Mouse (Mus musculus): ENCODE measurements around the gene Guca2a. TPM values are rescaled to one million over a fixed set of nuclear protein-coding genes. Genes with fewer than 3 reads are reported as not detected.

The Guca2a gene
- not detected in 2 replicates for polyA plus RNA-seq (2012; ENCODE audit: insufficient read depth, low replicate concordance)

DNA sequence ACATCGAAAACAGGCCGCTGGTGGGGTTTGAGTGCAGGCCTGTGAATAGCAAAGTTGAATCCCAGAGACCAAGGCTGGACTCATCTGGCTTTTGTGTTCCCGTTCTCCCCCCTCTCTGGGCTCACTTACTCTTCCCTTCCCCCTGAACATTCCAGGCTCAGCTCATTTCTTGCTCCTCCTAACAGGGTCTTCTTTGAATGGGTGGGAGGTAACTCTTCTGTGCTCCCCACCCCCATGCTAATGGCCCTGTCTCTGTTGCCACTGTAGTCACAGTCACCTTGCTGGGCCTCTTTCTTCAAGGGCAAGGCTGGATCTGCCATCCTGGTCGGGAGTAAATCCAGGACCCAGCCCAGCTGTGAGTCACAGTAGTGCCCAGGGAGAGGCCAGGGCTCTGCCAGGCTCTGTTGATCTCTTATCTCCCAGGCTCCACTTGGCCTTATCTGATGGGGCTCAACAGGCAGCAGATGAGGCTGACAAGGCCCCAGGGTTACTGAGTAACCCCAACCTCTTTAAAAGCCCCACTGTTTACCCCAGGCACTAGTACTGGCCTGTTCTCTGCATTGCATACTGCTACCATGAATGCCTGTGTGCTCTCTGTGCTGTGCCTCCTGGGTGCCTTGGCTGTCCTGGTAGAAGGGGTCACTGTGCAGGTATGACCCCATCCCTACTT, at the start of gene Guca2a:
TSS of gene Guca2a (plus strand) at position 529 of the 670 bp plus-strand sequence.
- Histone ChIP-seq H3K4me3 (replicated peaks) (peak within 1 kb of the TSS; percentile 1), H3K36me3 (replicated peaks; ENCODE audit: low read length) (peaks cover 12% of the 10 kb centered on the region), H3K27me3 (replicated peaks) (peaks cover 48% of the 10 kb centered on the region), H3K9me3 (peaks cover 2% of the 10 kb centered on the region; the same call in 1 of the 2 replicates), H3K4me1 (peaks cover 39% of the 10 kb centered on the region)
- TF ChIP-seq FLI1 (IDR thresholded peaks at IDR 0.05; ENCODE audit: low read length) (no peak), GATA1 (IDR thresholded peaks at IDR 0.05; ENCODE audit: borderline replicate concordance, low read length) (no peak)

GRCm38 (mm10) chr4:119588037-119588436, 49.5 kb upstream of the Guca2a start:
- H3K36me3 ChIP-seq (replicated peaks; ENCODE audit: low read length): peaks cover 28% of the 10 kb centered on the region
- no peak overlapping the region for H3K4me3 ChIP-seq (replicated peaks)
- H3K9me3 ChIP-seq: no peaks in the 10 kb centered on the region
- no peak for TF ChIP-seq GATA1 (IDR thresholded peaks at IDR 0.05; ENCODE audit: borderline replicate concordance, low read length)
- TF ChIP-seq FLI1 (IDR thresholded peaks at IDR 0.05; ENCODE audit: low read length): no peak
- H3K27me3 ChIP-seq (replicated peaks): no peaks in the 10 kb centered on the region
- peaks cover 6% of the 10 kb centered on the region; the same call in 1 of the 2 replicates for H3K4me1 ChIP-seq

DNA sequence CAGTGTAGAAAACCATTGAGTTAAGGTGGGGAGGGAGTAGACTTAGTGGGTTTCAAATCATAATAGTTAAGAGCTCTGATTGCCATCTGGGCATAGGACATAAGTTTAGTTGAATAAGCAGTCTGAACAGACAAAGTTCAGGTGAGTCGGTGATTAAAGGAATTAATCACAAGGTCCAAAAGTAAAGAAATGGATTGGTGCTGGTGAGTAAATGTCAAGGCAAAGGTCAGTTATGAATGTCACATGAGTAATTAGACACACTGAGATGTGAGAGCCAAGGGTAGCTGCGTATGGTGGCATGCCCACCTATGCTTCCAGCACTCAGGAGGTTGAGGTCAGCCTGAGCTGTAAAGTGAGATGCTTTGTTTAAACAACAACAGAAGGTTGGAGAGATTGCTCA, 48.1 kb upstream of the Guca2a start:
- peaks cover 28% of the 10 kb centered on the region for H3K36me3 ChIP-seq (replicated peaks; ENCODE audit: low read length)
- H3K4me1 ChIP-seq: peaks cover 6% of the 10 kb centered on the region; the same call in 1 of the 2 replicates
- TF ChIP-seq GATA1 (IDR thresholded peaks at IDR 0.05; ENCODE audit: borderline replicate concordance, low read length) (no peak), FLI1 (IDR thresholded peaks at IDR 0.05; ENCODE audit: low read length) (no peak)
- H3K4me3 ChIP-seq (replicated peaks): no peak overlapping the region
- H3K9me3 ChIP-seq: no peaks in the 10 kb centered on the region
- H3K27me3 ChIP-seq (replicated peaks): no peaks in the 10 kb centered on the region

- Histone ChIP-seq H3K36me3 (replicated peaks; ENCODE audit: low read length) (peaks cover 28% of the 10 kb centered on the region), H3K4me3 (replicated peaks) (no peak overlapping the region), H3K27me3 (replicated peaks) (no peaks in the 10 kb centered on the region), H3K4me1 (peaks cover 6% of the 10 kb centered on the region; the same call in 1 of the 2 replicates), H3K9me3 (no peaks in the 10 kb centered on the region)
- no peak for TF ChIP-seq FLI1 (IDR thresholded peaks at IDR 0.05; ENCODE audit: low read length)
- TF ChIP-seq GATA1 (IDR thresholded peaks at IDR 0.05; ENCODE audit: borderline replicate concordance, low read length): no peak
Measured at GRCm38 (mm10) chr4:119590027-119590426, 47.5 kb upstream of the Guca2a start.

GRCm38 (mm10) chr4:119592479-119592878, 45.0 kb upstream of the Guca2a start:
- Histone ChIP-seq H3K4me3 (replicated peaks) (no peak overlapping the region), H3K27me3 (replicated peaks) (no peaks in the 10 kb centered on the region), H3K9me3 (no peaks in the 10 kb centered on the region), H3K4me1 (peaks cover 6% of the 10 kb centered on the region; the same call in 1 of the 2 replicates), H3K36me3 (replicated peaks; ENCODE audit: low read length) (peaks cover 13% of the 10 kb centered on the region)
- TF ChIP-seq GATA1 (IDR thresholded peaks at IDR 0.05; ENCODE audit: borderline replicate concordance, low read length) (no peak), FLI1 (IDR thresholded peaks at IDR 0.05; ENCODE audit: low read length) (no peak)

DNA sequence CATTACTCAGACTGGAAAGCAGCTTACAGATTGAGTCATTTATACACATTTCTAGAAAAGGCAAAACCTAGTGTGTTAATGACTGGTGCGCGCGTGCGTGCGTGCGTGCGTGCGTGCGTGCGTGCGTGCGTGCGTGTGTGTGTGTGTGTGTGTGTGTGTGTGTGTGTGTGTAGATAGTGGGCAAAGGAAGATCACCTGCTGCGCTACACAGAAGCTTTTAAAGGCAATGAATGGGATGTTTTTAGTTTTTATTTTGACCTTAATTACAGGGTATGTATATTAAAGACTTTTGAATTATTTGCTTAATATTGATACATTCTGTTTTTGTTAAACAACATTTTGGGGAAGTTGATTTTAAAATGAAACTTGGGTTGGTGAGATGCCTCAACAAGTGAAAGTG, 43.2 kb upstream of the Guca2a start:
- H3K27me3 ChIP-seq (replicated peaks): no peaks in the 10 kb centered on the region

GRCm38 (mm10) chr4:119599605-119600004, 37.9 kb upstream of the Guca2a start:
- Histone ChIP-seq H3K9me3 (no peaks in the 10 kb centered on the region), H3K4me1 (peaks cover 4% of the 10 kb centered on the region; the same call in 1 of the 2 replicates), H3K4me3 (replicated peaks) (no peak overlapping the region), H3K27me3 (replicated peaks) (no peaks in the 10 kb centered on the region), H3K36me3 (replicated peaks; ENCODE audit: low read length) (peaks cover 26% of the 10 kb centered on the region)
- TF ChIP-seq GATA1 (IDR thresholded peaks at IDR 0.05; ENCODE audit: borderline replicate concordance, low read length): no peak
- no peak for TF ChIP-seq FLI1 (IDR thresholded peaks at IDR 0.05; ENCODE audit: low read length)

More for the DNA sequence above, 43.2 kb upstream of the Guca2a start:
- Histone ChIP-seq H3K36me3 (replicated peaks; ENCODE audit: low read length) (peaks cover 5% of the 10 kb centered on the region), H3K4me3 (replicated peaks) (no peak overlapping the region), H3K4me1 (peaks cover 6% of the 10 kb centered on the region; the same call in 1 of the 2 replicates), H3K9me3 (no peaks in the 10 kb centered on the region)
- TF ChIP-seq GATA1 (IDR thresholded peaks at IDR 0.05; ENCODE audit: borderline replicate concordance, low read length) (no peak), FLI1 (IDR thresholded peaks at IDR 0.05; ENCODE audit: low read length) (no peak)

DNA sequence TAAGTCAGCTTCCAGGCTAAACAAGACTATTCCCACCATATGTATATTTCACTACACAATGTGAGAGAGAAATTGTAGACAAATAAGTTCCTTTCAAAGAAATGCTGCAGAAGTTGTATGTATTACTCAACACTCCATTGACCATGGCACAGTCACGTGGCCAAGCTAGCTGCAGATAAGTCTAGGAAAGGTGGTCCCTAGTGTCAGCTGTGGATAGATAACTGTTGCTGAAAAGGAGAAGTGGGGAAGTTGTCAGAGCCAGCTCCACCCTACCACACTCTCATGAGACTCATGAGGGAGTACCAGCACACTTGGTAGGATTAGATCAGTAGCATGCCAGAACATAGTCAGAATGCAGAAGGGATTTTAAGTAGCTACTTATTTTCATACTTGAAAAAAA, 28.0 kb upstream of the Guca2a start:
- H3K36me3 ChIP-seq (replicated peaks; ENCODE audit: low read length): peaks cover 36% of the 10 kb centered on the region
- H3K27me3 ChIP-seq (replicated peaks): no peaks in the 10 kb centered on the region
- H3K9me3 ChIP-seq: no peaks in the 10 kb centered on the region
- H3K4me3 ChIP-seq (replicated peaks): peak overlapping the region; percentile 38
- peaks cover 27% of the 10 kb centered on the region for H3K4me1 ChIP-seq
- TF ChIP-seq GATA1 (IDR thresholded peaks at IDR 0.05; ENCODE audit: borderline replicate concordance, low read length) (no peak), FLI1 (IDR thresholded peaks at IDR 0.05; ENCODE audit: low read length) (no peak)

- H3K9me3 ChIP-seq: no peaks in the 10 kb centered on the region
- no peak overlapping the region for H3K4me3 ChIP-seq (replicated peaks)
- peaks cover 32% of the 10 kb centered on the region for H3K36me3 ChIP-seq (replicated peaks; ENCODE audit: low read length)
- no peak for TF ChIP-seq GATA1 (IDR thresholded peaks at IDR 0.05; ENCODE audit: borderline replicate concordance, low read length)
- no peak for TF ChIP-seq FLI1 (IDR thresholded peaks at IDR 0.05; ENCODE audit: low read length)
- peaks cover 24% of the 10 kb centered on the region for H3K4me1 ChIP-seq
- H3K27me3 ChIP-seq (replicated peaks): no peaks in the 10 kb centered on the region
Measured at GRCm38 (mm10) chr4:119614078-119614477, 23.4 kb upstream of the Guca2a start.

GRCm38 (mm10) chr4:119614724-119615123, 22.8 kb upstream of the Guca2a start:
- Histone ChIP-seq H3K27me3 (replicated peaks) (no peaks in the 10 kb centered on the region), H3K4me1 (peaks cover 18% of the 10 kb centered on the region), H3K4me3 (replicated peaks) (no peak overlapping the region), H3K36me3 (replicated peaks; ENCODE audit: low read length) (peaks cover 36% of the 10 kb centered on the region), H3K9me3 (no peaks in the 10 kb centered on the region)
- TF ChIP-seq FLI1 (IDR thresholded peaks at IDR 0.05; ENCODE audit: low read length) (no peak), GATA1 (IDR thresholded peaks at IDR 0.05; ENCODE audit: borderline replicate concordance, low read length) (no peak)

Data from megakaryocyte, embryonic 14.5 days (primary cell).